Mouse (Mus musculus) mesoderm, embryonic 11.5 days (tissue): ENCODE data around the gene Mettl4.

Experiments used
- DNase-seq: peaks from one replicate; pipeline ENCODE4 v3.0.0-alpha.2; 2012; ENCODE audit warnings: low read depth, low spot score

Gene Mettl4

DNA sequence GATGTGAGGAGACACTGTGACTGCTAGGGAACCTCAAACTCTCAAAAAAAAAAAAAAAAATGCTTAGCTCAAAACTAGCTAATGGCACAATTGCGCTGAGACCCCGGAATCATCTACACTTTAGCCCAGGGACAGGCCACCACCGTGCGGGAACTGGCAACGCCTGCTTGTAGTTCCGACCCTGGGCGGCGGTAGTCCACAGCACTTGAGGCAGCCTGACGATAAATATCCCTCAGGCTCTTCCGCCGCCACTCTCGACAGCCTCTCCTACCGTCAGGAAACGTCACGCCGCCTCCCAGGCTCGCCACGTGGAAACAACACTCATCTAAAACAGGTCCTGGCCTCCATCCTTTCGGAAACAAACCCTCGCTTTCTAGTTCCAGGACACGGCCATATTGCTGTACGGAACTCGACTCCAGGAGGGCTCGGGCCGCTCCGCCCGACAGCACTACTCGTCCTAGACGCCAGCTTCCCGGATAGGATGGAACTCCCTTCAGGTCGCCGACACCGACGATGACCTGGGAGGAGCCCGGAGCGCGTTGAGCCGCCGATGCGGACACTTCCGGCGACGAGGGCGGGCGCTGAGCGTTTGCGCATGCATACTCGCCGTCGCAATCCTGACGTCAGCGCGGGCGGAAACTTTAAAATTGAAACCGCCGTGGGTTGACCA lies at the start of gene Mettl4:
Gene Mettl4 (minus strand): TSS at position 554 of the 670 bp plus-strand sequence.
- peak; percentile 95 for DNase-seq

DNA sequence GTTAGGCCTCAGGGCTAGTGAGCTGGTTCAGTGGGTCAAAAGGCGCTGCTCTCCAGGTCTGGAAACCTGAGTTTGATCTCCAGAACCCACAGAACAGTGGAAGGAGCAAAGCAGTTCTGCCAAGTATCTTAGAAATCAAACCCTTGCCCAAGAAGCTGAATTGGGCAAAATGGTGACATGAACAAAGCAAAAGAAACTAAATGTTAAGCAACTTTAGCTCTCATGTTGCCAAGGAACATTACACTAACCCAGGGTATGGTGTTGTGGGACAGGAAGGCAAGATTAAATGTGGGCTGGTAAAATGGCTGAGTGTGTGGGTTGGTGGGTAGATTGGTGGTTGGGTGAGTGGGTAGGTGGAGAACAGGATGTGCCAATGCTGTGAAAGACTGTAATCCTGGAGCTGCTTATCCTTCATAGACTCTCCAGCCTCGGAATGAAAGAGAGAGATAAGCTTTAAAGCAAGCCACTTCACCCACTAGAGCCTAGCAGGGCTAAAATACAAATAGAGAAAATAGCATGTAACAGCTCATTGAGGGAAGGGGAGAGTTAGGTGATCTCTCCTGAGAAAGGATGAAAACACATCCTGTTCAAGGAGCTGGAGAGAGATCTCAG lies 29.2 kb upstream of the Mettl4 start:
- DNase-seq, result no peak

DNA sequence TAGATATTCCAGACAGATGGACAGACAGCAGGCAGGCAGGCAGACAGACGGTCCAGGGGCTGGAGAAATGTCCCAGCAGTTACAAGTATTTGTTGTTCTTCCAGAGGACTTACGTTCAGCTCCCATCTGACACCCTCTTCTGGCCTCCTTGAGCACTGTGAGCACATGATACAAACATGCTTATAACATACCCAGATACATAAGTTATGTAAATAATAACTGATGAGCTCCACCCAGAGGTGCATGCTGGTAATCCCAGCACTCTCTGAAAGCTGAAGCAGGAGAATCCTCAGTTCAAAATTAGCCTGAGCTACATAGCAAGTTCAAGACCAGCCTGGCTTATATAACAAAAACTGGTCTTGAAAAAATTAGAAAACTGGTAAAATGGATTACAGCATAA lies 18.7 kb upstream of the Mettl4 start:
- no peak for DNase-seq

DNA sequence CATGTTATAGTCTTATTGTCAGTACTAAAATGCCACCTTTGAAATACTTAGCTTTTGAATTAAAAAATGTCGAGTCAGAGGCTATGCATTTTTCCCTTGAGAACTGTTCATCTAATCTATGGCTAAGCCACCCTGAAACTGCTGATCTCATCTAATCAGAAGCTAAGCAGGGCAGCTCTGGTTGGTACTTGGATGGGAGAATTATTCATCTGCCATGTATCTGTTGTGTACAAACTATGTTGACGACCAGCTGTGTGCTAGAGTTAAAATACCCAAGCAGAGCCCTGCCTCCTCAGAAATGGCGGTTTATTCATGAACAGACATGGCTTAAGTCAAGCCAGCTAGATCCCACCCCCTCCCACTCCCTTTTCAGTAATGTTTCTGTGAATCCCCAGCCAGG lies 14.9 kb upstream of the Mettl4 start:
- DNase-seq, result no peak

DNA sequence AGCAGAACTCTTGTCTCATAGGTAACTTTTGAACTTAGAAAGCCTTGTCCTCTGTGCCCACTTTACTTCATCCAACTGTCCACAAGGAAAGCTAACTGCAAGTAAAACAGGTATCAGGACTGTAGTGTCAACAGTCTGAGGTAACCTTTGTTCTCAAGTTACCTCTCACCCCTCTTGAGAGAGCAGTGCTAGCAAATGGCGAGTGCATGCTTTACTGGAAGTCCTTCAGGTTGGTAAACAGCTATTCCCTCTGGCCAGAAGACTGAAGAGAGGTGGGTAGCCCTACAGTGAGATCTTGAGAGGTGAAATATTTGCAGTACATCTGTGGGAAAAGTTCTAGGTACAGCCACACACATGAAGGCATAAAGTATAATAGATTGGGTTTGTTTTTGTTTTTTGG lies 14.2 kb upstream of the Mettl4 start:
- DNase-seq, result no peak

DNA sequence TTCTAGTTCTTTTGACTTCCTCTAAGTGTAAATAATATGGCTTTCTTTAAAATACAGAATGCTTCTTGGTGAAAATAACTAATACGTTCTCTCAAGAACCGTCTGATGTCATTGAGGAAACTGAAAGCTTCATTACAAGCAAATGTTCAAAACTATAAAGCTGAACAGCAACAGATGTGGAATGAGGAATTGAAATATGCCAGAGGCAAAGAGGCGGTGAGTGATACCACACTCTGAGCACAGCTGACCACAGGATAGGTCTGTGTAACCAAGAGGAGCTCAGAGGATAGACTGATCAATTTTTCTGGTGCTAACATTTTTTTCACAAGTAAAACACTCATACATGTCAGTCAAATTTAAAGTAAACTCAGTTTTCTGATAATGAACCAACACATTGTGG lies 12.6 kb upstream of the Mettl4 start:
- DNase-seq, result no peak

DNA sequence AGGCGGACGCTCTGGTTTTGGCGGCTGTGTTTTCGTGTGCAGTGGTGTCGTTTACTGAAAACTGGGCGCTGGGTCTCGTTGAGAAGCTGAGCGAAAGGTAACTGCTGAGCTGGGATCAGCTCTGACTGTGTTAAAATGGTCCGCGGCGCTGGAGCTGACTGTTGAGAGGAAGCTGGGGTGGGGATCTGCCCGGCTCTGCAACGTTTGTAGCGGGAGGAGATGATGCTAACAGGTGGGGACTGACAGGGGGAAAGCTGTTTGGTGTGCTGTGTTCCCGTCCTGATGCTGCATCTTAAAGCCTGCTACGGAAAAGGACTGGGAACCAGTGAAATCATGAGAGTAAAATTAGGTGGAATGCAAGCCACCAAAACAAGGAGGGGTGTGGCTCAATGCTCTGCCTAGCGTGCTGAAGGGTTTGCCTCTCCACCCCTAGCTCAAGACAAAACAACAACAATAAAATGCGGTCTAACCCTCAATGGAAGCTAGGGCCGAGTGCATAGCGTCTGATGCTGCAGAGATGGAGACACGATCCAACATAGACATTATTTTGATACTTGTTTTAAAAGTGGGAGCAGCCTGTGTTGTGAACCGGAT lies 414 bp upstream of the Mettl4 start:
- no peak for DNase-seq

DNA sequence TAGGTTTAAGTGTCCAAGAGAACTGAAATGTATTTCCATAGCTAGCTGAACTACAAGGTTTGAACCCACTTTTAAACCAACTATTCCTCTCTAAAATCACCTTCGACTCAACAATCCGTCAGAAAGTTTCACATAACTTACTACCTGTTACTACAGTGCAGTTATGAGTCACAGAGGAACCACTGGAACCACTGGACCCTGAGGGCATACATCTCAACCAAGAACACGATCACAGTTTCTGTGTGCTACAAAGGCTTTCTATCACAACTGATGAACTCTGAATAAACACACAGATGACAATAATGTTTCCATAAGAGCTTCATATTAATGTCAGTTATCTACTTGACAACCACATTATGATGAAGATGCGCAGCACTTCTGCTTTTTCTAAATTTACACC lies 11.6 kb downstream of the Mettl4 start:
- no peak for DNase-seq

DNA sequence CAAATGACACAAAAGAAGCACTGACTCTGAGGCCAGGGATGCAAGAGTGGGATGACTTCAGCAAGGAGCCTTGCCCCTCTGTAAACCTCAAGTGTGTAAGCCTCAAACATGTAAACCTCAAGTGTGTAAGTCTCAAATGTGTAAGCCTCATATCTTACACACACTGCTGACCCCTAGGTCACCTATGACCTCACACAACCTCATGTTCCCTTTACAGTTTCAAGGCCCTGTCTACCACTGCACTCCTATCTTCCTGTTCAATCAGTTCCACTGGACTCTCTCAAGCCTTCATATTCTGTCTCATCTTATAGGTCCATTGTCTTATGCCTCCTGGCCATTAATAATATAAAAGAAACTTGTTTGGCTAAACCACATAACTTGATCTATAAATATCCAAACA lies 13.9 kb downstream of the Mettl4 start:
- no peak for DNase-seq

DNA sequence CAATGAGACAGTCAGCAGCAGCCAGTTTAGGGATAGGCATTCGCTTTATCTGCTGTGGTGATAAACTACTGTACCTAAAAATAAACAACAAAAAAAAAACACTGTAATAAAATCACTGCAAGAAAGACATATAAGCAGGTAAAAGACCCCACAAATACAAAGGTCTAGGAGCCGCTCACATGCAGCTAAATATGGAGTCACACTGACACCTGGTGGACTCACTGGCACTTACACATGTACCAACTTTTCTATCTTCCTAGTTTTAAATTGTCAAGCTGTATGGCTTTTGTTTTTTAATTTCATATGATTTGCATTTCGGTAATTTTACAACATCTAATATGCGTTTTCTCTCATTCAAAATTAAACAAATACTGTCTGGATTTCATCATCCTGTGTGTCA lies 14.4 kb downstream of the Mettl4 start:
- peak; percentile 19 for DNase-seq

DNA sequence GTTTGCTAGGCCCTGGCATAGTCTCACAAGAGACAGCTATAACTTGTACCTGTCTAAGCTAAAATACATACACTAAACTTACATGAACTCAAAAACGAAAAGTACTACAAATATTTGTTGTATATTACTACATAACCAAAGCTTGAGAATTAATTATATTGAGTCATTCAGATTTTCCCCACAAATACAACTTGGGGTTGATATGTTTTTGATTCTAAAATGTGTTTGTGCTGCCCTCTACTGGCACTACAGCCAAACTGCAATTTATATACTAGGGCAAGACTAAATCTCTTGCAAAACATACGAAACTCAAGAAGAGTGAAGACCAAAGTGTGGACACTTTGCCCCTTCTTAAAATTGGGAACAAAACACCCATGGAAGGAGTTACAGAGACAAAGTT lies 19.4 kb downstream of the Mettl4 start:
- DNase-seq, result peak; percentile 56

DNA sequence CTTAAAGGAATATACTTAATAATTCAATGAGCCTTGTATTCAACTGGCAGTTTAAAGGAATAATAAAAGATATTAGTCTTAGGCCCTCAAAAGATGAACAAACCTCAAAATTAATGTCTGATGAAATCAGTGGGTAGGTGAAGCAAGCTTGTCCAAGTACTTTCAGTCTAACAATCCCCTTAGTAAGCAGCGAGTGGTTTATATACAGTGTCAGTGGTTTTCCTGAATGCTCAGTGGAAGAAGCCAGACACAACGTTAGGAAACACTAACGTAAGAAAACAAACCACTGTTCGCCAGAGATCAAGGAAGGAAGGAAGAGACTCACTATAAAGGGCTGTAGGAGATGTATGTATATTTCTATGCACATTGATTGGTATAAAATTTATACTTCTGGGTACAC lies 23.1 kb downstream of the Mettl4 start:
- no peak for DNase-seq

DNA sequence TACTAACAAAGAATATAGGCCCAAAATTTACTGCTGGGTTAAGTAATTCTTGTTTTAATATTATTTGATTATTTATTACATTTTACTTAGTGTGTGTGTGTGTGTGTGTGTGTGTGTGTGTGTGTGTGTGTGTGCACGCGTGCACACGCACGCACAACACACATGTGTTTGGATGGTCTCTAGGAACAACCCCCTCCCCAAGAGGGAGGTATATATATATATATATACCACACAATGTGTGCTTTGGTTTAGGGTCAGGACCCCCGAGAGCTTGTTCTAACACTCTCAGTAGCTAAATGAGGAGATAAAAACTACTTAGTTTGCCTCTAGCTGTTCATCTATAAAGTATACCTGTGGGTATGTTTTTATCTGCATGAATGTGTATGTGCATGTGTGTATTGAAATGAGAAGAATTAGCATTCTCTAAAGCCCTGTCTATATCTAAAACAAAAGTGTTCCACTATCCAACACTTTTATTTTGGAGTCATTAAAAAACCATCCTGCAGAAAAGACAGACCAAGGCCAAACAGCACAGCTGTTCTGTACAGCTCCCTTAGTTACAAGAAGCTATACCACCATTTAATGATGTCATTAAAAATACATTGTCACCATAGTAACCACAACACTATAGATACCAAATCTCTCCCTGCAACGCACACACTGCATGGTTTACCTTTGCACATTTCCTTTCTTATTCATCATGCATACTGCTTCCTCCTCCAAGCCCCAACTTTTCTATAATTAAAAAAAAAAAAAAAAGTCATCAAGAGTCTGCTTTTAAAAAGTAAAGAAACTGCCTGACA lies 76.1 kb downstream of the Mettl4 start:
- DNase-seq, result peak; percentile 1
